Mouse (Mus musculus) embryonic fibroblast, embryonic 13.5 days (primary cell): ENCODE measurements around the gene Lrrc25.

Experiments
- CTCF ChIP-seq: IDR thresholded peaks from 2 replicates; pipeline ENCODE4 v1.5.1; 2011; ENCODE audit warnings: mild to moderate bottlenecking, control low read depth, low read length, moderate library complexity, borderline replicate concordance; ENCODE audit not compliant: insufficient read depth
- POLR2A ChIP-seq: IDR thresholded peaks from 2 replicates; pipeline ENCODE4 v1.6.1; 2011; ENCODE audit warnings: low read depth, mild to moderate bottlenecking, control low read depth, low read length, moderate library complexity

GRCm38 (mm10) chr8:70663691-70664090 is 47.7 kb downstream of the Lrrc25 start:
- TF ChIP-seq CTCF (no peak), POLR2A (no peak)
